ENCODE assay signal across 17 mouse cellular contexts in the genomic region with DNA sequence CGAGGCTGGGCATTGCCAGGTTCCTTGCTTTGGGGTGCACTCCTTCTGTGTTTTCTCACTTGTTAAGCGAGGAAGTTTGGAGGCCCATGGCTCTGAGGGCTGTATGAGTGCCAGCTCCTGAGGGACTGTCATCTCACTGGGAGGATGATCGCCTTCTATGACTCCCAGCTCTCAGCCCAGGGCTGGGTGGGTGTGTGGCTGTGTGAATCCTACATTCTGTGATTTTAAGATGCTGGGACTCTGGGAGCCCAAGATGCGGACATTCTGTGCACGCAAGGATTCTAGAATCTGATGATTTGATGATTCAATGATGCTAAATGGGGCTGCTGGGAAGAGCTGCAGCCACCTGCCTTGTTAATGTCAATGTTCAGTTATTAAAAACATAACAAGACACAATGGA. TPM values are rescaled to one million over a fixed set of nuclear protein-coding genes. Genes with fewer than 3 reads are reported as not detected.
DNase-seq lines count a peak whose midpoint lies in the region; ATAC-seq and TF ChIP-seq lines count a peak whose summit lies in the region.
"Had no signal": no experiment of that assay in that cellular context is flagged by ENCODE, and none has a peak within 500 bp of the region (broad histone marks: within the 10 kb centered on the region; RNA-seq: fewer than 3 reads in every experiment).

No protein-coding gene starts in this region.

- peaks cover 52% of the 10 kb centered on the region for H3K27me3 ChIP-seq in hindbrain, embryonic 10.5 days (ENCODE audit: insufficient read depth, poor library complexity, severe bottlenecking)
- H3K27me3 ChIP-seq in hindbrain, postnatal 0 days (ENCODE audit: insufficient read depth, low read length): no peaks in the 10 kb centered on the region
- H3K27me3 ChIP-seq in midbrain, embryonic 10.5 days (ENCODE audit: low read depth, poor library complexity, severe bottlenecking): peaks cover 51% of the 10 kb centered on the region

- WGBS in hindbrain, embryonic 10.5 days: 78% methylated on average over 5 of the region's 5 CpGs
- 75% methylated on average over 5 of the region's 5 CpGs for WGBS in hindbrain, postnatal 0 days
- WGBS in midbrain, embryonic 10.5 days: 81% methylated on average over 5 of the region's 5 CpGs

- H3K36me3 ChIP-seq in hindbrain, embryonic 10.5 days: no peaks in the 10 kb centered on the region
- H3K36me3 ChIP-seq in hindbrain, postnatal 0 days (ENCODE audit: insufficient read depth, low read length): no peaks in the 10 kb centered on the region
- H3K36me3 ChIP-seq in midbrain, embryonic 10.5 days: no peaks in the 10 kb centered on the region
- H3K36me3 ChIP-seq: intestine, embryonic 15.5 days; limb, embryonic 13.5 days; neural tube, embryonic 15.5 days had no signal

- H3K9me3 ChIP-seq in hindbrain, embryonic 10.5 days: no peaks in the 10 kb centered on the region
- H3K9me3 ChIP-seq in hindbrain, postnatal 0 days (ENCODE audit: low read length): no peaks in the 10 kb centered on the region
- H3K9me3 ChIP-seq in midbrain, embryonic 10.5 days (replicated peaks): no peaks in the 10 kb centered on the region
- H3K9me3 ChIP-seq: intestine, embryonic 15.5 days; limb, embryonic 13.5 days; neural tube, embryonic 15.5 days had no signal

- no peak overlapping the region for H3K4me3 ChIP-seq in hindbrain, embryonic 10.5 days
- H3K4me3 ChIP-seq in hindbrain, postnatal 0 days (ENCODE audit: low read length): no peak overlapping the region
- peak overlapping the region; percentile 21; the same call in 1 of the 2 replicates for H3K4me3 ChIP-seq in left cerebral cortex, adult 2 months
- no peak overlapping the region for H3K4me3 ChIP-seq in midbrain, embryonic 10.5 days
- H3K4me3 ChIP-seq: intestine, embryonic 15.5 days; limb, embryonic 13.5 days; neural tube, embryonic 15.5 days had no signal

- intact Hi-C loops in left cerebral cortex, adult 2 months (cut with DNase I): no loop called here
- intact Hi-C loops in left cerebral cortex, postnatal 10 days (cut with DNase I): no loop called here
- intact Hi-C loops in left cerebral cortex, postnatal 36 days (cut with DNase I): no loop called here

- H3K27ac ChIP-seq in hindbrain, embryonic 10.5 days: 0 out of 2 replicates have a peak overlapping the region, but pooled peaks have one; percentile 23
- H3K27ac ChIP-seq in hindbrain, postnatal 0 days: no peak overlapping the region
- H3K27ac ChIP-seq in left cerebral cortex, adult 2 months: peak overlapping the region; percentile 90
- H3K27ac ChIP-seq in midbrain, embryonic 10.5 days (replicated peaks): no peak overlapping the region
- H3K27ac ChIP-seq: intestine, embryonic 15.5 days; limb, embryonic 13.5 days; neural tube, embryonic 15.5 days had no signal

- no peak overlapping the region for H3K4me2 ChIP-seq in hindbrain, postnatal 0 days (ENCODE audit: low read depth, low read length)
- H3K4me2 ChIP-seq: intestine, embryonic 15.5 days; limb, embryonic 13.5 days; neural tube, embryonic 15.5 days had no signal

- ATAC-seq in hindbrain, postnatal 0 days: no peak
- ATAC-seq: intestine, embryonic 15.5 days; lung, postnatal 0 days had no signal

- peaks cover 74% of the 10 kb centered on the region for H3K4me1 ChIP-seq in hindbrain, embryonic 10.5 days (replicated peaks)
- H3K4me1 ChIP-seq in hindbrain, postnatal 0 days (ENCODE audit: insufficient read depth, low read length): peaks cover 19% of the 10 kb centered on the region; the same call in 1 of the 2 replicates
- H3K4me1 ChIP-seq in midbrain, embryonic 10.5 days: peaks cover 36% of the 10 kb centered on the region
- H3K4me1 ChIP-seq: limb, embryonic 13.5 days had no signal

- peak; percentile 8 to 54 for DNase-seq in adrenal gland, adult (ENCODE audit: inconsistent age in 2 of 2, low spot score in 1 of 2)
- DNase-seq in adrenal gland, adult 18-20 months (ENCODE audit: low spot score in 2 of 2): no peak
- no peak for DNase-seq in hindbrain, embryonic 10.5 days (ENCODE audit: low spot score)
- no peak for DNase-seq in hindbrain, postnatal 0 days (ENCODE audit: low spot score)
- peak in 1 of 2 experiments; percentile 70 for DNase-seq in left cerebral cortex, adult 2 months (ENCODE audit: extremely low spot score in 1 of 2, low spot score in 2 of 2)
- no peak for DNase-seq in left cerebral cortex, postnatal 10 days (ENCODE audit: extremely low spot score in 1 of 2, low spot score in 2 of 2)
- DNase-seq in left cerebral cortex, postnatal 36 days (ENCODE audit: low spot score in 2 of 2): peak; percentile 63 to 77
- no peak for DNase-seq in midbrain, embryonic 10.5 days (ENCODE audit: low spot score)
- DNase-seq: cerebellum, adult 2 months; embryo, embryonic 11 days had no signal

- TF ChIP-seq CTCF in hindbrain, postnatal 0 days (IDR thresholded peaks at IDR 0.05; ENCODE audit: low read depth): no peak
- no peak for TF ChIP-seq CTCF in left cerebral cortex, adult 2 months (IDR thresholded peaks at IDR 0.05)

- no peak overlapping the region for H3K9ac ChIP-seq in hindbrain, postnatal 0 days (replicated peaks; ENCODE audit: low read length)
- H3K9ac ChIP-seq: intestine, embryonic 15.5 days; limb, embryonic 13.5 days; neural tube, embryonic 15.5 days had no signal

RNA-seq across cellular contexts. Expression of a gene that starts 35.8 kb away (rescaled TPM):
- 100 to 1,000 TPM; 157 to 186 TPM for total RNA-seq in adrenal gland, adult 18-20 months (2021)
- 18.3 and 30.3 TPM in 2 replicates for polyA plus RNA-seq in hindbrain, embryonic 10.5 days (2016; fragmentation: Nextera tagmentation; extraction: Ambion mirVana)
- total RNA-seq in hindbrain, postnatal 0 days (2014; rRNA removed): 54.4 and 55.8 TPM in 2 replicates
- polyA plus RNA-seq in hindbrain, postnatal 0 days (2015; fragmentation: Nextera tagmentation; extraction: Ambion mirVana): 26.7 and 27.1 TPM in 2 replicates
- total RNA-seq in left cerebral cortex, adult 2 months (2021): 100 to 1,000 TPM; 372 to 375 TPM
- total RNA-seq in left cerebral cortex, postnatal 10 days (2021): 100 to 1,000 TPM; 294 to 295 TPM
- 100 to 1,000 TPM; 349 to 377 TPM for total RNA-seq in left cerebral cortex, postnatal 36 days (2021)
- polyA plus RNA-seq in midbrain, embryonic 10.5 days (2016; fragmentation: Nextera tagmentation; extraction: Ambion mirVana): 11.9 and 13.4 TPM in 2 replicates

RNA-seq across cellular contexts. Expression of a gene that starts 46.6 kb away (rescaled TPM):
- total RNA-seq in adrenal gland, adult 18-20 months (2021): 1 to 10 TPM in 1 of 2 experiments, not detected in 1; 3.4 TPM
- 0.82 and 1.3 TPM in 2 replicates for polyA plus RNA-seq in hindbrain, embryonic 10.5 days (2016; fragmentation: Nextera tagmentation; extraction: Ambion mirVana)
- total RNA-seq in hindbrain, postnatal 0 days (2014; rRNA removed): not detected in 2 replicates
- polyA plus RNA-seq in hindbrain, postnatal 0 days (2015; fragmentation: Nextera tagmentation; extraction: Ambion mirVana): not detected in 2 replicates
- 1 to 10 TPM; 1.6 to 3.4 TPM for total RNA-seq in left cerebral cortex, adult 2 months (2021)
- 1 to 10 TPM; 1.1 to 1.8 TPM for total RNA-seq in left cerebral cortex, postnatal 10 days (2021)
- total RNA-seq in left cerebral cortex, postnatal 36 days (2021): 1 to 10 TPM in 1 of 2 experiments, not detected in 1; 1.7 TPM
- polyA plus RNA-seq in midbrain, embryonic 10.5 days (2016; fragmentation: Nextera tagmentation; extraction: Ambion mirVana): 3.0 TPM in 1 of 2 replicates, not detected in the other
- total RNA-seq: heart, postnatal 36 days; megakaryocyte-erythroid progenitor cell, adult 5-6 weeks had no signal
- polyA plus RNA-seq: testis, adult 2 months had no signal

Comparison
In these comparisons a context has a peak if more than half of its experiments do, and no peak if none do; other contexts are left out.
1. DNase-seq: peak in adrenal gland, adult (2 of 2) and left cerebral cortex, postnatal 36 days (2 of 2); none in adrenal gland, adult 18-20 months (0 of 2), hindbrain, embryonic 10.5 days (single experiment), hindbrain, postnatal 0 days (single experiment), left cerebral cortex, postnatal 10 days (0 of 2) and midbrain, embryonic 10.5 days (single experiment).
2. H3K27ac ChIP-seq: peak in hindbrain, embryonic 10.5 days (single experiment) and left cerebral cortex, adult 2 months (single experiment); none in hindbrain, postnatal 0 days (single experiment) and midbrain, embryonic 10.5 days (single experiment).